Mouse (Mus musculus): ENCODE data around the gene Pip4k2c.

DNA sequence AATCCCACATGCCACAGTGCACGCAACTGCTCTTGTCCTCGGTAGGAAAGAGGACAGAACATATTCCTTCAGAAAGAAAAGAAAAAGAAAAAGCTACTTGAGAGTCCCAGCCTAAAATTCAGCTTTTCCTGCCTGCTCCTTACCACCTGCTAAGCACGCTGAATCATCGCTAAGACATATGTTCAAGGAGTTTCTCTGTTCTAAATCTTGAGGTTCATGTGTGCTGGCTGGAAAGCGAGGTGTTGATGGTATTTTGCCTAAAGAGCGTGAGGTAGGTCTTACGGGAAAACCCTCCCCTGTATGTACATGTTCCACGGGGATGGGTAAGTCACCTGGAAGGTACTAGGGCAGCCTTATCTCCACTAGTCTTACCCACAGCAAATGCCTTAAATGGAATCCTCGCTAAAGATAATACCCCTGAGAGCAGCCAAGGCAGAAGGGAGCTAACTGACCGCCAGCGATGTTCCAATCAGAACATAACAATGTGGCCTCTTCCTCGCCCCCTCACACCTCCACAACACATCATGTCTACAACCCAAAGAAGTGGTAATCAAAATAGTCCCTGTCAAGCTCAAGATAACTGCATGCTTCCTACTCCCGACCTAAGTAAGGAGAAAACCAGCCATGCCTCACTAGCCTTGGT is 1.3 kb downstream of the Pip4k2c start:
- no peak for TF ChIP-seq TAL1 (conservative IDR thresholded peaks at IDR 0.05; ENCODE audit: low read depth, low read length)
- no peak for TF ChIP-seq CTCF (IDR thresholded peaks at IDR 0.05; ENCODE audit: low read depth, low read length)
- no peak for TF ChIP-seq POLR2AphosphoS5 (IDR thresholded peaks at IDR 0.05; ENCODE audit: insufficient replicate concordance, low read depth, low read length)

Measured in G1E (cell line).